In the genomic region with DNA sequence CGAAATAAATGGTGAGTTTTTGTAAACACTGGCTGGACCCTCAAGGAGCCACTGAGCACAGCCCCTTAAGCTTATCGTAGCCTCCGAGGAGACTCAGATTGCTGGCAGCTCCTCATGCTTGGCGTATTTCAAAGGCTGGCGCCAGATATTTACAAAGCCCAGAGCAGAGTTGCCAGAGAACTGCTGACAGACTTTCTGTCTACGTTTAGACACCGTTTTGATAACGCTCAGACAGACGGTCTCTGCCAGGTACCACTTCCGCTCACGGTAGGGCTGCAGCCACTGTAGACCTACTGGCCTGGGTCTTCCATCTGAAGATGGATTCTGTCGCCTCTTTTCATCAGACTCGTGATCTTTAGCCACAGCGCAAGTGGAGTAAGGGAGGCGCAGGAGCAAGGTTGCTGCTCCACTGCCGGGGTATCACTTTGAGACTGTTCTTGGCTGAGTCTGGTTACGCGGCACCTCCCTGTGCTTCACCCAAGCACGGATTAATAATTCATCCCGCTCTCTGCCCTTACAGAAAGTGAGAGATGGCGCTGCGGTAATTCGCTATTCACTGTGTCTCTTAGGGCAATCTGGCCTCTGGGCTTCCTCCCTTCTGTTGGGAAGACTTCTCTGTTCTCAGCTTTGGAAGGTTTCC, we compare ENCODE assay signal across 11 mouse cellular contexts. TPM values are rescaled to one million over a fixed set of nuclear protein-coding genes. Genes with fewer than 3 reads are reported as not detected.
DNase-seq lines count a peak whose midpoint lies in the region; ATAC-seq lines count a peak whose summit lies in the region.
"Had no signal": no experiment of that assay in that cellular context is flagged by ENCODE, and none has a peak within 500 bp of the region (broad histone marks: within the 10 kb centered on the region; RNA-seq: fewer than 3 reads in every experiment).

No protein-coding gene starts in this region.

- DNase-seq in kidney, postnatal 10 days, result peak; percentile 4
- peak; percentile 24 for DNase-seq in brain, adult 2 months (ENCODE audit: low read depth, low spot score)
- DNase-seq in cerebellum, postnatal 36 days, result peak; percentile 11 to 22
- peak; percentile 16 to 36 for DNase-seq in heart, postnatal 14 days
- no peak for DNase-seq in thymus, postnatal 36 days
- no peak for DNase-seq in embryo, embryonic 11 days
- DNase-seq: adrenal gland, adult 2 months had no signal

- no peaks in the 10 kb centered on the region for H3K36me3 ChIP-seq in kidney, embryonic 14.5 days (ENCODE audit: control insufficient read depth, insufficient read depth, low read length)
- H3K36me3 ChIP-seq: hindbrain, embryonic 15.5 days; midbrain, embryonic 12.5 days had no signal

- H3K4me2 ChIP-seq in kidney, embryonic 14.5 days (replicated peaks; ENCODE audit: low read depth, low read length), result no peak overlapping the region
- H3K4me2 ChIP-seq: hindbrain, embryonic 15.5 days; midbrain, embryonic 12.5 days had no signal

- no peak overlapping the region for H3K9ac ChIP-seq in kidney, embryonic 14.5 days (ENCODE audit: low read depth, low read length)
- H3K9ac ChIP-seq: hindbrain, embryonic 15.5 days; midbrain, embryonic 12.5 days had no signal

- H3K27ac ChIP-seq in kidney, embryonic 14.5 days (ENCODE audit: low read depth, low read length), result no peak overlapping the region
- H3K27ac ChIP-seq: hindbrain, embryonic 15.5 days; midbrain, embryonic 12.5 days had no signal

- no peaks in the 10 kb centered on the region for H3K27me3 ChIP-seq in kidney, embryonic 14.5 days (ENCODE audit: control insufficient read depth, insufficient read depth, low read length)
- H3K27me3 ChIP-seq: hindbrain, embryonic 15.5 days; midbrain, embryonic 12.5 days had no signal

- H3K4me1 ChIP-seq in kidney, embryonic 14.5 days (ENCODE audit: control insufficient read depth, insufficient read depth, low read length), result no peaks in the 10 kb centered on the region
- H3K4me1 ChIP-seq: hindbrain, embryonic 15.5 days; midbrain, embryonic 12.5 days had no signal

- intact Hi-C loops in heart, postnatal 14 days (cut with DNase I), result no loop called here

- H3K4me3 ChIP-seq in kidney, embryonic 14.5 days (ENCODE audit: low read length), result no peak overlapping the region
- H3K4me3 ChIP-seq: hindbrain, embryonic 15.5 days; midbrain, embryonic 12.5 days had no signal

- no peaks in the 10 kb centered on the region for H3K9me3 ChIP-seq in kidney, embryonic 14.5 days (ENCODE audit: control insufficient read depth, low read length)
- H3K9me3 ChIP-seq: hindbrain, embryonic 15.5 days had no signal

- 85% methylated on average over 23 of the region's 23 CpGs for WGBS in kidney, embryonic 14.5 days

- no peak for ATAC-seq in kidney, embryonic 14.5 days (ENCODE audit: low FRiP score, low TSS enrichment)
- ATAC-seq in megakaryocyte progenitor cell, adult 5-6 weeks (replicated peaks; ENCODE audit: poor library complexity), result no peak

RNA-seq across cellular contexts. Expression of gene Gm10118, which starts 40.7 kb away (rescaled TPM):
- not detected in 2 replicates for polyA plus RNA-seq in kidney, embryonic 14.5 days (2014; fragmentation: Nextera tagmentation; extraction: Ambion mirVana)
- total RNA-seq in heart, postnatal 14 days (2021), result not detected
- not detected in 2 replicates for total RNA-seq in megakaryocyte progenitor cell, adult 5-6 weeks (2015)
- total RNA-seq in megakaryocyte progenitor cell, adult 5-6 weeks (2017), result not detected in 2 replicates
- total RNA-seq: adrenal gland, adult 2 months had no signal
- polyA plus RNA-seq: adrenal gland, adult 2 months had no signal

Comparison
In these comparisons a context has a peak if more than half of its experiments do, and no peak if none do; other contexts are left out.
1. DNase-seq: peak in kidney, postnatal 10 days (single experiment), brain, adult 2 months (single experiment), cerebellum, postnatal 36 days (2 of 2) and heart, postnatal 14 days (2 of 2); none in thymus, postnatal 36 days (0 of 2) and embryo, embryonic 11 days (single experiment).